Mouse (Mus musculus) thymus, postnatal 0 days (tissue): Measurements from ENCODE around the gene Gm21083. TPM values are rescaled to one million over a fixed set of nuclear protein-coding genes. Genes with fewer than 3 reads are reported as not detected.
"Not testable (repeated sequence)": the region's sequence is repeated elsewhere in the genome, so short reads cannot be mapped to it uniquely, and the experiment has no call there.

ENCODE experiments used
- DNase-seq: peaks from one replicate; pipeline ENCODE4 v3.0.0-alpha.2; 2015; ENCODE audit warnings: low spot score
- polyA plus RNA-seq: library from polyadenylated mRNA; unstranded; fragments of >200 nt; fragmentation: Nextera tagmentation; extraction: Ambion mirVana; gene quantifications from 2 replicates; pipeline ENCODE4 v1.2.1, GENCODE M21; 2015

Gene Gm21083
- 0.28 and 0.33 TPM in 2 replicates for polyA plus RNA-seq

GRCm38 (mm10) chr5:15577033-15577432 lies at the start of gene Gm21083:
TSS of gene Gm21083 (plus strand) at chr5:15577333.
- DNase-seq, result not testable (repeated sequence)

- not testable (repeated sequence) for DNase-seq
Observed at GRCm38 (mm10) chr5:15529122-15529521, 48.0 kb upstream of the Gm21083 start, which contains the start of gene Gm21190. TSS of gene Gm21190 (minus strand) at chr5:15529222.

GRCm38 (mm10) chr5:15548642-15549041 lies 28.5 kb upstream of the Gm21083 start:
- not testable (repeated sequence) for DNase-seq

GRCm38 (mm10) chr5:15549134-15549533 lies 28.0 kb upstream of the Gm21083 start:
- DNase-seq, result peak; percentile 9

GRCm38 (mm10) chr5:15549606-15550005 lies 27.5 kb upstream of the Gm21083 start:
- not testable (repeated sequence) for DNase-seq

GRCm38 (mm10) chr5:15558654-15559053 lies 18.5 kb upstream of the Gm21083 start:
- DNase-seq, result not testable (repeated sequence)

- not testable (repeated sequence) for DNase-seq
Observed at GRCm38 (mm10) chr5:15561425-15562264, 15.5 kb upstream of the Gm21083 start.

- not testable (repeated sequence) for DNase-seq
Observed at GRCm38 (mm10) chr5:15573735-15574134, 3.4 kb upstream of the Gm21083 start.

GRCm38 (mm10) chr5:15586351-15586750 lies 9.2 kb downstream of the Gm21083 start:
- peak; percentile 1 for DNase-seq

- peak; percentile 9 for DNase-seq
Observed at GRCm38 (mm10) chr5:15588291-15588690, 11.2 kb downstream of the Gm21083 start.

- DNase-seq, result not testable (repeated sequence)
Observed at GRCm38 (mm10) chr5:15590635-15591034, 13.5 kb downstream of the Gm21083 start.

- DNase-seq, result peak; percentile 1
Observed at GRCm38 (mm10) chr5:15591577-15591976, 14.4 kb downstream of the Gm21083 start.

- not testable (repeated sequence) for DNase-seq
Observed at GRCm38 (mm10) chr5:15598831-15599230, 21.7 kb downstream of the Gm21083 start.

GRCm38 (mm10) chr5:15600342-15600741 lies 23.2 kb downstream of the Gm21083 start:
- peak; percentile 11 for DNase-seq

- not testable (repeated sequence) for DNase-seq
Observed at GRCm38 (mm10) chr5:15601481-15601880, 24.3 kb downstream of the Gm21083 start.

- not testable (repeated sequence) for DNase-seq
Observed at GRCm38 (mm10) chr5:15601960-15602359, 24.8 kb downstream of the Gm21083 start.

- not testable (repeated sequence) for DNase-seq
Observed at GRCm38 (mm10) chr5:15602424-15602947, 25.4 kb downstream of the Gm21083 start.

- not testable (repeated sequence) for DNase-seq
Observed at GRCm38 (mm10) chr5:15603008-15603407, 25.9 kb downstream of the Gm21083 start.

GRCm38 (mm10) chr5:15603585-15603984 lies 26.5 kb downstream of the Gm21083 start:
- DNase-seq, result not testable (repeated sequence)

GRCm38 (mm10) chr5:15606677-15607076 lies 29.5 kb downstream of the Gm21083 start:
- DNase-seq, result peak; percentile 1

GRCm38 (mm10) chr5:15610695-15611094 lies 33.6 kb downstream of the Gm21083 start:
- DNase-seq, result not testable (repeated sequence)

GRCm38 (mm10) chr5:15616195-15616594 lies 39.1 kb downstream of the Gm21083 start:
- not testable (repeated sequence) for DNase-seq
